Mouse (Mus musculus) E14TG2a.4 (cell line): ENCODE measurements around the gene Agap1.

Experiments used
- CTCF ChIP-seq: conservative IDR thresholded peaks from 2 replicates; pipeline ENCODE4 v1.5.1; 2014; ENCODE audit warnings: low read length
- NANOG ChIP-seq: IDR thresholded peaks from 2 replicates; pipeline ENCODE4 v1.6.1; 2014; ENCODE audit warnings: borderline replicate concordance, low read length, mixed read lengths
- POU5F1 ChIP-seq: IDR thresholded peaks from 2 replicates; pipeline ENCODE4 v1.6.1; 2014; ENCODE audit warnings: low read length, borderline replicate concordance

DNA sequence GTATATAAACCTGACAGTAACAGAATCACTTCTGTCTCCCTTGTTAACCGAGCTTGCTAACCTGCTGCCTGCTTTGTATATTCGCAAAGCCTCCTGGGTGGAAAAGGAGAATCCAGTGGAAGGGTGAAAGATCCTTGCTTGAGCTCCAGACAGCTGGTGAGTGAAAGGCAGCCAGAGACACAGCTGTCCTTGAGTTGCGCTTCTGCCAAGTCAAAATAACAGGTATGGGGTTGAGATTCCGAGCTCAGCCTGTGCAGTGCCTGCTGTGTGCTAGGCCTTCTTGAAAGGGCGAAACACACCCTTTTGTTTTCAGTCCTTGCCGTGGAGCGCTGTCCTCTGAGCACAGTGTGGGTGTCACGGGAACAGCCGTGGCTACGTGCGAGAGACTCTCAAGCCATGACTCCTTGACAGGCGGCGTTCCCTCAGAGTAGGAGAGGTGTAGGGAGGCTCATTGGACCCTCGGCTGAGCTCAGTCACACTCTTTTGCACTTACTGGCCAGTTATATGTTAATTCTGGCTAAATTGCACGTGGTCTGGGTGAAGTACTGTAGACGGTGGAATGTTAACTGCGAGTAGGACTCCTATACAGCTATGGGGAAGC, 67.4 kb downstream of the Agap1 start:
- TF ChIP-seq CTCF (no peak), POU5F1 (no peak), NANOG (no peak)
